Mouse (Mus musculus): ENCODE results near the gene Tex14.

The Tex14 gene

DNA sequence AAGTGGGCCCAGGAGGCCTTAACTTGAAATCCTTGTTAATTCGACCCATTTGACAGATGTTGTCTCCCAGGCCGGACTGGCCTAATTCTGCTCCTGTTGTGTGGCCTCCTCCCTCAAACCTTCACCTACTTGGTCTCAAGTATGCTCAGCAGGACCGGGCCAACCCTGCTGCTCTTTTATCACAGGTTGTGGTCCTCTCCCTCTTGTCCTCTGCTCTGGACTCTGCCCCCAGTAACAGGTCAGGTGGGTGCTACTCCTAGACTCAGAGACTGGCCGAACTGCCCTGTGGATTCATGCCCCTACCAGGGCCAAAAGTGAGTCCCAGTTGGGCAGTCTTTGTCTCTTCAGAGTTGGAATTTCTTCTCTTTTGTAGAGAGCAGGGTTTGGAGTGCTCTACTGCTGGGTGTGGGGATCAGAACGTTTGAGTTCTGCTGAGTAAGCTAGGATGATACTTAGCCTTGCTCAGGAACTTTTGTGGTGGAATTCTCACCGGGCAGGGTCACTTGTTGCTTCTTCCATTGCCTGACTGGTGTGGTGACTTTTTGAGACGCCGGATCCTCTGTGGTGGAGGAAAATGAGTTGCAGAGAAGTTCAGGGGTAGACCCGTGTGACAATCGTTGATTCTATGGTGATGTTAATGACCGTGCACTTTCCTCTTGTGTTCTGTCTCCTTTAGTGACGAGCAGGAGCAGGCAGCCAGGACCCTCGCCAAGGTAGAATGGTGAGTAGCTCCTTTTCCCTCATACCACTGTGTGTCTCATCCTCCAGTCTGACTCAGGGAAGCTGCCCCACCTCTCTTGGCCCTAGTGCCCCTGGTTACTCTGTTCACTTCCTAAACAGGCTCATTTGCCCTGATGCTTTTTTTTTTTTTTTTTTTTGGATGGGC, 188.1 kb downstream of the Tex14 start:
- no peak for DNase-seq (ENCODE audit: extremely low spot score)

- DNase-seq (ENCODE audit: extremely low spot score): peak; percentile 89
Observed at GRCm38 (mm10) chr11:87595327-87595841, 190.5 kb downstream of the Tex14 start.

GRCm38 (mm10) chr11:87595976-87596375, 191.1 kb downstream of the Tex14 start:
- no peak for DNase-seq (ENCODE audit: extremely low spot score)

DNA sequence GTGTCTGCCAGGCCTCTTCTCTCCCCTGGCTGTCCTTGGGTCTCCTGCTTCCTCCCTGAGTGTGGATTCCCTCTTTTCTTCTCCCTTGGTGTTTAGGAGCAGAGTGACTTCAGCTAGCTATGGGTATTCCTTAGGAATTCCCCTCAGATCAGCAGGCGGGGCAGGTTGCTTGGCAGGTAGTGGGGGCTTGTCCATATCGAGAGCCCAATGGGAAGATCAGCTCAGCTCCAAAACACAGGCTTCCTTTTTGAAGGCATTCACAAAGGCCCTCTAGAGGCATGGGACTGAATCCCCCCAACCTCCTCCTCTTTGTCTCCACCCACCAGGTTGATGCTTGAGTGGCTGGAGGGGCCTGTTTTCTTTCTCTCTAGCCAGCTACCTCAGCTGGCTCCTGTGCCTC, 191.6 kb downstream of the Tex14 start:
- DNase-seq (ENCODE audit: extremely low spot score): no peak

DNA sequence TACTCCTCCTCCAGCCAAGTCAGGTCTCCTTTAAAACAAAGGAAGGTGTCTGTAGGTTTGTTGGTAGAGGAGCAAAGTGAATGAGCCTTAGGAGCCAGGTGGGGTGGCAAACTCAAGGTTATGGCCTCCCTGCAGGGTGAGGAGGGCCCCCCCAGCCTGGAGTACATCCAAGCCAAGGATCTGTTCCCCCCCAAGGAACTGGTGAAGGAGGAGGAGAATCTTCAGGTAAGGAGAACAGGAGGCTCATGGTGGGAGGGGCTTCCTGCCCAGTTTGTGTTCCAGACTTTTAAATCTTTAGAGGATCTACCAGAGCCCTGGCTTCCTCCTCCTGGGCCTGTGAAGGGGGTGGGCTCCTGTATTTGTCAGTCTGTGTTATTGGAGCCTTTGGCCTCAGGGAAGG, 192.2 kb downstream of the Tex14 start:
- no peak for DNase-seq (ENCODE audit: extremely low spot score)

DNA sequence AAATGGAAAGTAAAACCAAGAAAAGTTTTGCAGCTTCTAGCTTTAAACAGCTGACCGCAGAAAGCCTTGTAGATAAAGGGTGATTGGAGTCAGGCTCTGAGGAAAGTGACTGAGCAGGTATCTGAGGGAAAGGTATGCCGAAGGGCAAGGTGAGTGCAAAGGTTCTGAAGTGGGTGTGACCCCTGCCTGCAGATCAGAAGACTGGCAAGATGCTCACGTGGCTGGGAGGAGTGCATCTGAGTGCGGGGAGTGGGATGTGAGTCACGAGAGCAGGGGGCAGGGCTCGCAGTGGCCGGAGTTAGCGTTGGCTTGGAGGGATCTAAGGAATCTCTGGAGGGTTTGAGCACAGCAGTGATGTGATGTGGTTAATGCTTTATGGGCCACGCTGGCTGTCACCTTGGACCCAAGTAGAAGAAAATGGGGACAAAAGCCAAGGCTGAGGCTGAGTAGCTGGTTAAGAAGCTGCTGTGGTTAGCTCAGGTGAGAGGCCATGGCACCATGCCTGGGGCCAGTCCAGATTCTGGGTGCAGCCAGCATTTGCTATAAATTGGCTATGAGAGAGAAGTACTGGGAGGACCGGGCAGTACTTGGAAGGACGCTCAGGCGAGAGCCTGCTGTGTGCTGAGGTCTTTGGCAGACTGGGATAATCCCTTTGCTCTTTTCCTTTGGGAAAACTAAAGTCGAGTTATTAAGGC, 194.7 kb downstream of the Tex14 start:
- DNase-seq (ENCODE audit: extremely low spot score): no peak

DNA sequence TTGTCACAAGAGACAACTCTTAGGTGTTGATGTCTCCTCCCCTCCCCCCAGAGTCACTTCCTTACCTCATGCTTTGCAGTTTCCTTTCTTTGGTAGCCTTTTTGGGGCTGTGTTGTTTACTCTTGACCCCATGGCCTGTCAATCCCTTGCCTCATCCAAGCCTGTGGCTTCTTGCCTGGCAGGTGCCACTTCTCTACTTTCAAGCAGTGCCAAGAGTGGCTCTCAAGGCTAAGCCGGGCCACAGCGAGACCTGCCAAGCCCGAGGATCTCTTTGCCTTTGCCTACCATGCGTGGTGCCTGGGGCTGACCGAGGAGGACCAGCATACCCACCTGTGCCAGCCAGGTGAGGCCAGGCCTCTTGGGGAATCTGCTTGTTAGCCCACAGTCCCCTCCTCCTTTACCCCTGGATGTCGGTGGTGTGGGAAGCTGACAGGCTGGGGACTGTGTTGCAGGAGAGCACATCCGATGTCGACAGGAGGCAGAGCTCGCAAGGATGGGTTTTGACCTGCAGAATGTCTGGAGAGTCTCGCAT, 195.5 kb downstream of the Tex14 start:
- DNase-seq (ENCODE audit: extremely low spot score): no peak

DNA sequence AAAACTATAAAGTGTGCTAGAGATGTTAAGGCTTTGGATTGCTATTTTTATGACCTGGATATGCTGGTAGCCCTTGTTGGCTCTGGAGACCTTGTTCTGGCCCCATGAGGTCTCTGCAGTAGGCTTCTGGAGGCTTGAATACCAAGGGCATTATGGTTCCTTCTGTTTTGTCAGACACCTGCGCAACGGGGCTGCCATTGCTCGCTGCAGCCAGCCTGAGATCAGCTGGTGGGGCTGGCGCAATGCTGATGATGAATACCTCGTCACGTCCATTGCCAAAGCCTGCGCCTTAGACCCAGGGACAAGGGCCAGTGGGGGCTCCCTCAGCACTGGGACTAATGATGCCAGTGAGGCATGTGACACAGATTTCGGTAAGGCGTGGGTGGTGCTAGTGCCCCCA, 197.4 kb downstream of the Tex14 start:
- DNase-seq (ENCODE audit: extremely low spot score): no peak

- no peak for DNase-seq (ENCODE audit: extremely low spot score)
Observed at GRCm38 (mm10) chr11:87603571-87603970, 198.7 kb downstream of the Tex14 start.
